Mouse (Mus musculus) right cerebral cortex, postnatal 25 days (tissue): ENCODE measurements around the gene Lipc.

ENCODE experiments used
- DNase-seq: peaks from one replicate; pipeline ENCODE4 v3.0.0; 2022

Gene Lipc

GRCm38 (mm10) chr9:70954226-70954625 is 2.2 kb upstream of the Lipc start:
- DNase-seq, result no peak

- DNase-seq, result no peak
Measured at GRCm38 (mm10) chr9:70949336-70949735, 2.7 kb downstream of the Lipc start.

- DNase-seq, result no peak
Measured at GRCm38 (mm10) chr9:70947312-70947711, 4.7 kb downstream of the Lipc start.

- no peak for DNase-seq
Measured at GRCm38 (mm10) chr9:70942686-70943333, 9.2 kb downstream of the Lipc start.

GRCm38 (mm10) chr9:70939752-70940501 is 12.1 kb downstream of the Lipc start:
- DNase-seq, result no peak

GRCm38 (mm10) chr9:70938850-70939249 is 13.2 kb downstream of the Lipc start:
- DNase-seq, result no peak

- no peak for DNase-seq
Measured at GRCm38 (mm10) chr9:70938134-70938533, 13.9 kb downstream of the Lipc start.

GRCm38 (mm10) chr9:70934587-70935295 is 17.3 kb downstream of the Lipc start:
- DNase-seq, result no peak

- DNase-seq, result no peak
Measured at GRCm38 (mm10) chr9:70930641-70931020, 21.4 kb downstream of the Lipc start.

- DNase-seq, result no peak
Measured at GRCm38 (mm10) chr9:70929840-70930640, 22.0 kb downstream of the Lipc start.

GRCm38 (mm10) chr9:70928472-70928871 is 23.6 kb downstream of the Lipc start:
- DNase-seq, result no peak

- DNase-seq, result no peak
Measured at GRCm38 (mm10) chr9:70927701-70928100, 24.3 kb downstream of the Lipc start.

- no peak for DNase-seq
Measured at GRCm38 (mm10) chr9:70926820-70927588, 25.0 kb downstream of the Lipc start.

GRCm38 (mm10) chr9:70925225-70925624 is 26.8 kb downstream of the Lipc start:
- no peak for DNase-seq

GRCm38 (mm10) chr9:70924763-70925162 is 27.3 kb downstream of the Lipc start:
- no peak for DNase-seq

GRCm38 (mm10) chr9:70921781-70922565 is 30.1 kb downstream of the Lipc start:
- no peak for DNase-seq

GRCm38 (mm10) chr9:70921132-70921531 is 30.9 kb downstream of the Lipc start:
- no peak for DNase-seq

GRCm38 (mm10) chr9:70919271-70919670 is 32.8 kb downstream of the Lipc start:
- DNase-seq, result no peak

- no peak for DNase-seq
Measured at GRCm38 (mm10) chr9:70916516-70916915, 35.5 kb downstream of the Lipc start.

- DNase-seq, result no peak
Measured at GRCm38 (mm10) chr9:70915356-70915685, 36.7 kb downstream of the Lipc start.

- no peak for DNase-seq
Measured at GRCm38 (mm10) chr9:70914659-70915355, 37.2 kb downstream of the Lipc start.
